Mouse (Mus musculus) B cell, adult 62 days (primary cell): ENCODE data around the gene Plekha7. TPM values are rescaled to one million over a fixed set of nuclear protein-coding genes. Genes with fewer than 3 reads are reported as not detected.

ENCODE experiments used
- total RNA-seq: library from RNA; stranded (reverse); gene quantifications from 4 replicates; pipeline ENCODE4 v1.2.4, GENCODE M21; 2023

Plekha7 gene
- 2.6 to 4.6 TPM (median 3.8 TPM) in 4 replicates for total RNA-seq

GRCm38 (mm10) chr7:116307871-116308631, at the start of gene Plekha7:
Plekha7 (minus strand) TSS chr7:116308376.

GRCm38 (mm10) chr7:116333713-116334668, 25.8 kb upstream of the Plekha7 start, which contains the start of gene Rps13:
Rps13 (minus strand) TSS chr7:116334195.

GRCm38 (mm10) chr7:116084366-116084765, 223.8 kb downstream of the Plekha7 start, which contains the start of gene Gm4353:
Gm4353 (minus strand) TSS chr7:116084635.

Other genes starting within 250 kb of the Plekha7 start
- gene Gm4353, start 223.7 kb downstream of the Plekha7 start, total RNA-seq = 2.3 to 2.8 TPM (median 2.5 TPM) in 3 of 4 replicates, not detected in the other
- gene Rps13, start 25.8 kb upstream of the Plekha7 start, total RNA-seq = 1,106 to 1,297 TPM (median 1,221 TPM) in 4 replicates
- 42.9 to 53.2 TPM (median 44.2 TPM) in 4 replicates for gene Pik3c2a, start 135.1 kb upstream of the Plekha7 start, total RNA-seq
- 15.5 to 18.7 TPM (median 15.8 TPM) in 4 replicates for gene Nucb2, start 196.0 kb upstream of the Plekha7 start, total RNA-seq